Mouse (Mus musculus): Measurements from ENCODE around the gene Arl4c.

- TF ChIP-seq BHLHE40 (IDR thresholded peaks at IDR 0.05; ENCODE audit: borderline replicate concordance, low read depth, low read length) (no peak), NELFE (IDR thresholded peaks at IDR 0.05; ENCODE audit: low read depth, low read length) (no peak), RCOR1 (IDR thresholded peaks at IDR 0.05; ENCODE audit: low read depth, low read length) (no peak), CTCF (IDR thresholded peaks at IDR 0.05 in 2 of 3, conservative IDR thresholded peaks at IDR 0.05 in 1 of 3; ENCODE audit: control insufficient read depth in 1 of 3, insufficient read depth in 1 of 3, low read depth in 2 of 3, low read length in 3 of 3, poor library complexity in 1 of 3, severe bottlenecking in 1 of 3) (no peak), RAD21 (IDR thresholded peaks at IDR 0.05; ENCODE audit: low read depth, low read length) (no peak), SMC3 (IDR thresholded peaks at IDR 0.05; ENCODE audit: low read depth, low read length) (no peak), POLR2AphosphoS2 (IDR thresholded peaks at IDR 0.05; ENCODE audit: low read length) (no peak), POLR2A (IDR thresholded peaks at IDR 0.05; ENCODE audit: control insufficient read depth in 1 of 2, insufficient read depth in 1 of 2, low read depth in 1 of 2, low read length in 2 of 2, poor library complexity in 1 of 2) (no peak), GATA1 (IDR thresholded peaks at IDR 0.05; ENCODE audit: low read depth, low read length) (no peak)
Measured at GRCm38 (mm10) chr1:88698131-88698530, 3.9 kb downstream of the Arl4c start.

All from MEL (cell line).